Mouse (Mus musculus): ENCODE data around the gene Morn1. TPM values are rescaled to one million over a fixed set of nuclear protein-coding genes. Genes with fewer than 3 reads are reported as not detected.

The Morn1 gene
- total RNA-seq, 4 experiments from 2014 or later, result 10.2 to 19.4 (median 12.9) TPM

GRCm38 (mm10) chr4:155139281-155140045 lies 53.1 kb downstream of the Morn1 start:
- DNase-seq (ENCODE audit: low spot score in 2 of 2), result no peak

DNA sequence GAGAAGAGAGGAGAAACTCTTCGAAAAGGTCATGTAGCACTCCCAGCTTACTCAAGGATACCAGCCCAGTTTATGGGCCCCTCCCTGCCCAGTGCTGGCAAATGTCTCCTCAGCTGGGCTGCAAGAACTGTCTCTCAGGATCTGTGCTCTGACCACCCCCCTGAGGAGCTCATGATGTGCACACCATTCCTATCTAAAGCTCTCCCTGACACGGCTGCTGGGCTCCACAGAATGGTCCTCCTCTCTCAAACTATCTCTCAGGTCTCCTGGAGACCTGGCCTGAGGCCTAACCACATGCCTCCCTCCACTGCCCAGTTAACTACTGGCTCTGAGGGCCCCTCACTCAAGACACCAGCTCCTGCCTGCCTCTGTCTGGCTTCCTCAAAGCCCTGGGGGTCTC lies 53.8 kb downstream of the Morn1 start:
- DNase-seq (ENCODE audit: low spot score in 2 of 2), result no peak

GRCm38 (mm10) chr4:155140795-155141265 lies 54.5 kb downstream of the Morn1 start:
- no peak for DNase-seq (ENCODE audit: low spot score in 2 of 2)

DNA sequence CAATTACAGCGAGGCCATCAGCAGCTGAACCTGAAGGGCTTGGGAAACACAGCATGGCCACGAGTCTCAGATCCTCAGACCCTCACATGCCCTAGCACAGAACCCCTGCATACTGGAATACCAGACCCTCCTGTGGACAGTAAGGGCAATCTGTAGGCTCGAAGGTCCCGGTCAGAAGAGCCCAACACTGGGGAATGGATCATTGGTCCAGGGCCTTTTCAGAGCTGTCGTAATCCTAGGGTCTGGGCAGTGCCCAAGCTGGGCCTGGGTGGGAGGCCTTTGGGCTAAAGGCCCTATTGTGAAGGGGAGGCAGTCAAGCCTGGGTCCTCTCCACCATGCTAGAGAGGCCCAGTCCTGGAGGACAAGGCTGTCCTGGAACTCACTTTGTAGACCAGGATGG lies 56.5 kb downstream of the Morn1 start:
- DNase-seq (ENCODE audit: low spot score in 2 of 2), result no peak

GRCm38 (mm10) chr4:155143411-155143810 lies 57.0 kb downstream of the Morn1 start:
- DNase-seq (ENCODE audit: low spot score in 2 of 2), result no peak

GRCm38 (mm10) chr4:155143871-155144502 lies 57.6 kb downstream of the Morn1 start:
- DNase-seq (ENCODE audit: low spot score in 2 of 2), result peak; percentile 43 to 66

- DNase-seq (ENCODE audit: low spot score in 2 of 2), result no peak
These were observed 58.3 kb downstream of the Morn1 start for GRCm38 (mm10) chr4:155144548-155145180.

DNA sequence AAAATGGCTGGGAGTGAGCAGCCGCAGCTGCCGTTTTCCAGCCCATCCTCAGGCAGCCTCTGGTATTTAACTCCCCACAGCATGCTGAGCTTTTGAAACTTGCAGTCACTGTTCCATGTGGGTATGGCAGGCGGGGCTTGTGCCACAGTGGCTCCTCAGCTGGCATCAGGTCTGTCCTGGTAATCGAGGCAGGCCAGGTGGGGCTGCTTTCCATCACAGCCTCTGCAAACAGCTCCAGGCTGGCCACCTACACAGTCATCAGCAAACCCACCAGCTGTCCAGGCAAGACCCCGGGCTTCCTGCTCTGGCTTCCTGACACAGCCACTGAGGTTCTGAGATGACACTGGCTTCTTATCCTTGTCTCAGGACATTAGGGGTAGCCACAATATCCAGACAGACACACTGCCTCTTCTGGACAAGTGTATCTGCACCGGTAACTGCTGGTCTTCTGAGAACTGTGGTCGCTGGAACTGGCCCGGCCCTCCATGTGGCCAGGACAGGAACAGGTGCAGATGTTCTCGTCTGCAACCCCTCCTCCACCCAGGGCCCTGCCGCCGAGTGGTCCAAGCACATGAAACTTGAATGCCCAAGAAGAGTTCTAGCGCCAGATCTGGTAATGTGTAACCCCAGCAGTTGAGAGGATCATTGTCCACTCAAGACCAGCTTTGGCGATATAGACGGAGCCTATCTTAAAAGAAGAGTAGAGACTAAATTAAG lies 59.9 kb downstream of the Morn1 start:
- DNase-seq (ENCODE audit: low spot score in 2 of 2), result no peak

DNA sequence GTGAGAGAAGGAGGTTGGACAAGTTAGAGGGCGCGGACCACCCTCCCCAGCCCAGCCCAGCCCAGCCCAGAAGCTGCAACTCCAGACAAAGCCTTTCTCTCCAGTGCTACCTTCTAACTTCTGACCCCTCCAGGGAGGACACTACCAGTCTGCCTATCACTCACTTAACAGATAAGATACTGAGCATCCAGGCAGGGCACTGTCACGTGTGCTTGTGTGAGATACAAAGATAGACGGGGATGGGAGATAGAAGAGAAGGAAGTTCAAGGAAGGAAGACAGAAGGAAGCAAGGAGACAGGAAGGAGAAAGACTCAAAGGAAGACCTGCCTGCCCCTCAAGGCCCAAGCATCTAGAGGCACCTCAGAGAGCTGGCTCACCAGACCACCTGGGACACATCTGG lies 62.1 kb downstream of the Morn1 start:
- DNase-seq (ENCODE audit: low spot score in 2 of 2), result no peak

DNA sequence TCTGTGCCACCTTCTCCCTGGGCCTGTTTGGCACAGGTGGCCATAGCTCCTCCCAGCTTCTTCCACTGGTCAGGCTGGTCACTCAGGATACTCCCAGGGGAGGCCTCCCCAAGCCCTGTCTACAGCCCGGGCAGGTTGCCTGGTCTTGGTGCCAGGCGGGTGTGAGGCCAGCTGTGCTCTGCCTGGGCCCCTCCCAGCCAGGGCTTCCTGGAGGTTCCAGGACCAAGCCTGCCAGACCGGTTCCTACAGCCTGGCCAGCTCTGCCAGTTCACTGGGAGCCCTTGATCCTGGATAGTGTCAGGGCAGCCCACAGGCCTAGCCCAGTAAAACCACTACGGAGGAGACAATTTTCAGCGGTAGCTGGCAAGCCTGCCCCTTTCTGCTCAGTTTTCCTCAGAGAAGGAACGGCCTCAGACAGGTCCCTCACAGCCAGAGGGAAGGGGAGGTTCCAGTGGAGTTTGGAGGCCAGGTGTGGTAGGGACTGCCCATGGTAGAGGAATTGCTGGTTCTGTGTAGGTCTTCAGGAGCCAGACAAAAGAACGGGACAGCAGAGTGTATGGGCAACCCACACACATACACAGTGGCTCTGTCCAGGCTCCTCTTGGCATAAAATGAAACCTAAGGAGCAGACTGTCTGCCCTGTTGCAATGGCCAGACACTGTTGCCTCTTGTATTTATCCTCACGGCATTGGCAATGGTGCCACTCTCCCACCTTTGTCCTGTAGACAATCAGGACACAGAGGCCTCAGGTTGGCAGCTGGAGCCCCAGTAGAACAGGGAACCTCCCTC lies 62.7 kb downstream of the Morn1 start:
- DNase-seq (ENCODE audit: low spot score in 2 of 2), result no peak

GRCm38 (mm10) chr4:155149941-155150275 lies 63.5 kb downstream of the Morn1 start:
- DNase-seq (ENCODE audit: low spot score in 2 of 2), result no peak

DNA sequence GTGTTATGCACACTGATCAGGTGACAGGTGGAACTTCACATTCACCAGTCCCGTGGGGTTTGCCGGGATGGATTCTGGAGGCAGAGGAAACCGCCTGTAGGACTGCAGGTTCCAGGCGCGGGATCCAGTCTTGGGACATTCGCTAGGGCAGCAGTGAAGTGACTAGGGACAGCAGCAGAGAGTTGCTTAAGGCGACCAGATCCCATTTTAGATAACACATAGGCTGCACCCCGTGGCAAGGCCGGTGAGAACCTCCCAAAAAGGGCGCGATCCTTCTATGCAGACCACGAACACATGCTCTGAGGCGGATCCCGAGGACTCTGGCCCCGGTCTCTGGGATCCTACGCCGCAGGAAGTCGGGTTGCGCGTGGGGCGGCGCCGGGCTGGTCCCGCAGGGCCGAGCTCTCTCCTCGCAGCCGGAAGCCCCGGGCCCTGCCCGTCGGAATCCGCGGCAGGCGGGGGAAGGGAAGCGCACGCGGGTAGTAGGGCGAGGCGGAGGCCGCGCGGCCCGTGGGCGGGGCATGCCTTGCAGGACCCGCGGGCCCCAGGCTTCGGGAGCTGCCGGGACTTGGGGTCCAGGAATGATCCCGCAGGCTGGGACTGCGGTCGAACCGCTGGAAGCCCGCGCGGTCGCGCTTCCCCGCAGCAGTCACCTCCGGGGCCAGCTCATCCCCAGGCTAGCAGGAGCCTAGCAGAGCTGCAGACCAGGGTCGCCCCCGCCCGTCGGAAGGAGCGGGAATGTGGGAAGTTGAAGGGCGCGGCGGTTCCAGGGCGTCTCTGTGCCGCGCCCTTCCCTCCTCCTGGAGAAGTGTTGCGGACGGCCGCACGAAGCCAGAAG lies 64.1 kb downstream of the Morn1 start:
- DNase-seq (ENCODE audit: low spot score in 2 of 2), result peak; percentile 55 to 61

DNA sequence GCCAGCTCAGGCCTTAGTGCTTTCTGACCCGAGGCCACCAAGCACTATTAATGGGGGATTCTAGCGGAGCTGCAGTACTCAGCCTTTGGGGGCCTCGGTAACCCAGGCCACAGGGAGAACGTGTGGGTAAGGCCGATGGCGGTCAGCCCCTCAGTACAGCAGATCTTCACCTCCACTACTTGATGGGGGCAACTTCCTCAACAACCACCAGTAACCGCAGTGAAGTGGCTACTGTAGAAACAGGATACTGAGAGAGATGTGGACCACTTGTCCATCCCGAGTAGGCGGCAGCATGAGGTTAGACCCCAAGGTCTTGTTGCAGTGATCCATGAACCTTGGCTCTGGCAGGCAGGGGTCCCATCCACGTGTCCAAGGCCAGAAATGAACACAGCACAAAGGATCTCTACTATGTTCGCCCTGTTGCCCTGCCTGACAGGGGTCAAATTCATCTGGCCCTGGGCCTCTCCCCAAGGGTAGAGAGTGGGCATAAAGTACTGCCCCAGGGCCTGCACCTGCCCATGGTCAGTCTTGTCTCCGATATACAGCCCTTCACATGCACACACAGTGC lies 64.9 kb downstream of the Morn1 start:
- DNase-seq (ENCODE audit: low spot score in 2 of 2), result no peak

DNA sequence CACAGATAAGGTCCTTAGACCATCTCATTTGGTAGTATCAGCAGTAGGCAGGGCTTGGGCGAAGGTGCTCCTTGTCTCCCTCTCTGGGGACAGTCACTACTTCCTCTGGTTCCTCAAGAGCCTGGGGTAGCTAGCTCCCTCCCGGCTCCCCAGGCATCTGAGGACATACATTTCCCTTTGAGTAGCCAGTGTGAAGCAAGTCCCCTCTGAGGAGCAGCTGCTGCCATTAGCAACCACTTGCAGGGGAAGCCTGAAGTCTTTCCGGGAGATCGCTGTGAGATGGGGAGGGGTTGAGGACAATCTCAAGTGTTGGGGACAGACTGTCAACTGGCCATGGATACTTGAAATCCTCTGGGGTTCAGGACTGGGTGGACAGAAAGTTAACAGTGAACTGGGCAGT lies 65.5 kb downstream of the Morn1 start:
- no peak for DNase-seq (ENCODE audit: low spot score in 2 of 2)

- DNase-seq (ENCODE audit: low spot score in 2 of 2), result no peak
These were observed 66.1 kb downstream of the Morn1 start for GRCm38 (mm10) chr4:155152476-155152875.

- no peak for DNase-seq (ENCODE audit: low spot score in 2 of 2)
These were observed 67.2 kb downstream of the Morn1 start for GRCm38 (mm10) chr4:155153389-155154072.

GRCm38 (mm10) chr4:155154986-155155385 lies 68.6 kb downstream of the Morn1 start:
- DNase-seq (ENCODE audit: low spot score in 2 of 2), result no peak

DNA sequence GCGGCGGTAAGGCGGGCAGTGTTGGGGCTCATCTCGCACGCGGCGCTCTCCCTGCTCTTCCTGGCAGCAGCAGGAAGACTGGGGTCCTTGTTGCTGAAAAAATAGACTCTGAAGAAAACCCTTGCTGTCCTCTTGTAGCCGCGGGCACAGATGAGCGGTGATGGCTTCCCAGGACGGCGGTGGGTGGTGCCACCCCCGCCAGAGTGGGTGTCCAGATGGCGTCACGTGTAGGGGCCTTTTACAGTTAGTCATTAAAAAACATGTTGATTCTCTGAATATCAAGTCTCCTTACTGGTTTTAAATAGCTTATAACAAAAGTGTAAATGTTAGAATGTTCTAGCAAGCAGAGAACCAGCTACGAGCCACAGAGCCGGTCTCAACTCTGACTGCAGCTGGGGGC lies 70.4 kb downstream of the Morn1 start:
- DNase-seq (ENCODE audit: low spot score in 2 of 2), result no peak

GRCm38 (mm10) chr4:155157871-155158542 lies 71.6 kb downstream of the Morn1 start:
- no peak for DNase-seq (ENCODE audit: low spot score in 2 of 2)

Data from left cerebral cortex, adult 8-10 months (tissue).